Mouse (Mus musculus): ENCODE measurements around the gene Lamtor1. TPM values are rescaled to one million over a fixed set of nuclear protein-coding genes. Genes with fewer than 3 reads are reported as not detected.

Gene Lamtor1
- polyA plus RNA-seq, 1 experiment from 2014 or later, result 149 TPM

DNA sequence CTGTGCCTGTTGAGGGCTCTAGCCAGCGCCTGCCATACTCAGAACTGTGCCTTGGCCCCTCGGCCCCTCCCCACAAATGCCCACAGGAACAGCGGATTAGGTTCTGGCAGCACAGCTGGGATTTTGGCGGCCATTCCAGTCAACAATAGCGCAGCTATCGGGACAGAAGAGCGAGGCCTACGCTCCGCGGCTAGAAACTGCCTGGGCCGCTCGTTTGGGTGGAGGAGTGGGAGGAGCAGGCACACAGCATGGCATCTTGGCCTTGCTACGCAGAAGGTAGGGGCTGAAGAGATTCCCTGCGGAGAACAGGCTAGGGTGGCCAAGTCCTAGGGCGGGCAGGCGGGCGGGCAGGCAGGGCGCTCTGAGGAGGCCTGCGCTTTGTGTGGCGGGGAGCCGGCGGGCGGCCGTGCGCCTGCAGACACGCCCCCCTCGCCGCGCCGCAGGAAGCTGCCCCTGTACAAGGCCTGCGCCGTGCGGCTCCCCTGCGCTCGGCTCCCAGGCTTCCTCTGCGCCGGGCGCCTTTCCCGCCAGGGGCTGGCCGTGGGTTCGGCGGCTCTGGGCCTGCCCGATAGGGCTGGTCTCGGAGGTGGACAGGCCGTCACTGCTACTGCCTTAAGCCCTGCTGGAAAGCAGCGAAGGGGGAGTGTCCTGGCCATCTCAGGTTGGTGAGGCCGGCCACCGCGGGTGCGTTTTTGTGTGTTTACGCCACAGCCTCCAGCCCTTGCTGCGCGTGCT is 64.2 kb downstream of the Lamtor1 start:
- no peaks in the 10 kb centered on the region for H3K27me3 ChIP-seq (ENCODE audit: control insufficient read depth, insufficient read depth, low read length)
- peak; percentile 90 for ATAC-seq (ENCODE audit: insufficient read depth, low FRiP score)
- H3K9ac ChIP-seq (ENCODE audit: low read length), result peak overlapping the region; percentile 83
- whole genome bisulfite sequencing, result under 1% methylated on average over 51 of the region's 53 CpGs
- peak overlapping the region; percentile 67 for H3K4me3 ChIP-seq (replicated peaks; ENCODE audit: low read length)
- peaks cover 34% of the 10 kb centered on the region for H3K4me1 ChIP-seq (ENCODE audit: control insufficient read depth, insufficient read depth, low read length)
- H3K27ac ChIP-seq (ENCODE audit: low read length), result peak overlapping the region; percentile 99
- H3K9me3 ChIP-seq (replicated peaks; ENCODE audit: control insufficient read depth, low read length), result no peaks in the 10 kb centered on the region
- H3K36me3 ChIP-seq (ENCODE audit: control insufficient read depth, insufficient read depth, low read length), result no peaks in the 10 kb centered on the region
- peak overlapping the region; percentile 71 for H3K4me2 ChIP-seq (ENCODE audit: low read depth, low read length)

DNA sequence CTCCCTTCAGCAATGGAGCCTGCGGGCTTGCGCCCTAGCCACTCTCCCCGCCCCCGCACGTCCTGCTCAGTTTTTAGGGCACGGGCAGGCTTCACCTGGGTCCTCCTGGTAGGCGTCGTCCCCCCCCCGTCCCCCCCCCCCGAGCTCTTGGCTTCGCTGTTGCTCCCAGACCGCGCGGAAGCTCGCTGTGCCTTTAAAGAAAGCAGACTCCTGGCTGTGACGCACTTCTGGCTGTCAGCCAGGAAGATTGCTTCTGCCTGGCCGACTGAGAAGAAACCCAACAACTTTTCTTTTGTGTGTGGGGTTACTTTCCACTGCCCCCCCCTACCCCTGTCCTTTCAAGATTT is 64.7 kb downstream of the Lamtor1 start:
- H3K9me3 ChIP-seq (replicated peaks; ENCODE audit: control insufficient read depth, low read length), result no peaks in the 10 kb centered on the region
- WGBS, result under 1% methylated on average over 17 of the region's 17 CpGs
- H3K36me3 ChIP-seq (ENCODE audit: control insufficient read depth, insufficient read depth, low read length), result no peaks in the 10 kb centered on the region
- peak overlapping the region; percentile 99 for H3K27ac ChIP-seq (ENCODE audit: low read length)
- H3K4me3 ChIP-seq (replicated peaks; ENCODE audit: low read length), result peak overlapping the region; percentile 67
- H3K4me1 ChIP-seq (ENCODE audit: control insufficient read depth, insufficient read depth, low read length), result peaks cover 38% of the 10 kb centered on the region
- peak overlapping the region; percentile 71 for H3K4me2 ChIP-seq (ENCODE audit: low read depth, low read length)
- ATAC-seq (ENCODE audit: insufficient read depth, low FRiP score), result peak; percentile 76
- H3K27me3 ChIP-seq (ENCODE audit: control insufficient read depth, insufficient read depth, low read length), result no peaks in the 10 kb centered on the region
- peak overlapping the region; percentile 83 for H3K9ac ChIP-seq (ENCODE audit: low read length)

DNA sequence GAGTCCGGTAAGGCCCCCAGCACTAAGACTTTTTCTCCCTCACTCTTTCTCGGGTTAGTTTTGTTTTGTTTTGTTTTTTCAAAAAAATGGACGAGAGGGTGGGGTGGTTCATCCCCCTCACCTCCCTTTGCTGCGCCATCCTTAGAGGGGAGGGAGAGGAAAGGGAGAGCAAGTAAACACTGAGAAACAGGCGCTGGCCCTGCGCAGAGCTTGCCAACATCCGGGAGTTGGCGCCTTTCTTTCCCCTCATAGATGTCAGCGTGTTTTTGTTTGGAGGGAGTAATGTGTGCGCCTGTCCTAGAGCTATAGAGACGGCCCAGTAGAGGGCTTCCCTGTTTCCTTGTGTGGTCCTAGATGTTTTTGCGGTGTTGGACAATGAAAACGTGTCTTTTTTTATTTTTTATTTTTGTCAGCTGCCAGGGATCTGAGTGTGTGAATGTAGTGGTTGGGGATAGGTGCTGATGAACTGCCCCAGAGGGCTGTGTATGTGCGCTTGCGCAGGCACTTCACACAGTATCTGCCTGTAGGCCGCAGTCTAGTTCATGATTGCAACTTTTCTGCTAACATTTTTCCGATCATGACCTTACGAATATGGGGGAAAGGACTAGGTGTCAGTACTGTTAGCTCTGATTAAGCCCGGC is 65.2 kb downstream of the Lamtor1 start:
- peak overlapping the region; percentile 67 for H3K4me3 ChIP-seq (replicated peaks; ENCODE audit: low read length)
- H3K4me1 ChIP-seq (ENCODE audit: control insufficient read depth, insufficient read depth, low read length), result peaks cover 38% of the 10 kb centered on the region
- peak overlapping the region; percentile 99 for H3K27ac ChIP-seq (ENCODE audit: low read length)
- H3K36me3 ChIP-seq (ENCODE audit: control insufficient read depth, insufficient read depth, low read length), result no peaks in the 10 kb centered on the region
- no peaks in the 10 kb centered on the region for H3K27me3 ChIP-seq (ENCODE audit: control insufficient read depth, insufficient read depth, low read length)
- 1% methylated on average over 19 of the region's 19 CpGs for WGBS
- H3K9me3 ChIP-seq (replicated peaks; ENCODE audit: control insufficient read depth, low read length), result no peaks in the 10 kb centered on the region
- peak; percentile 63 for ATAC-seq (ENCODE audit: insufficient read depth, low FRiP score)
- H3K9ac ChIP-seq (ENCODE audit: low read length), result peak overlapping the region; percentile 83
- H3K4me2 ChIP-seq (ENCODE audit: low read depth, low read length), result peak overlapping the region; percentile 71

DNA sequence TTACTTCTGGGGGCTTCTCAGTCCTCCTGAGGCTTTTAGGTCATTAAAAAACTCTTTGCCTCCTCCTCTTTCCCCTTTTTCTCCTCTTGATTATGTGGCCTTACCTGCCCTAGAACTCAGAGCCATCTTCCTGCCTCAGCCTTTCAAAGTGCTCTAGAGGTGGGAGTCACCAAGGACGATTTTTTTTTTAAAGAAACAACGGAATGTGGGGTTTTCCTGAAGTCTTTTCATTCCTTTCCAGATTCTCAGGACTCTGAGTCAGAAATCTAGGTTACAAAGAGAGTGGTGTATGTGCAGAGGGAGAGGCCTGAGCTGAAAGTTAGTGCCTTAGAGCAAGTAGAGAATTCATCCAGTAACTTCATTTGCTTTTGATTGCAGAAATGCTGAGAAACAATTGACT is 66.0 kb downstream of the Lamtor1 start:
- no peak for ATAC-seq (ENCODE audit: insufficient read depth, low FRiP score)
- H3K9ac ChIP-seq (ENCODE audit: low read length), result peak overlapping the region; percentile 83
- peak overlapping the region; percentile 67 for H3K4me3 ChIP-seq (replicated peaks; ENCODE audit: low read length)

DNA sequence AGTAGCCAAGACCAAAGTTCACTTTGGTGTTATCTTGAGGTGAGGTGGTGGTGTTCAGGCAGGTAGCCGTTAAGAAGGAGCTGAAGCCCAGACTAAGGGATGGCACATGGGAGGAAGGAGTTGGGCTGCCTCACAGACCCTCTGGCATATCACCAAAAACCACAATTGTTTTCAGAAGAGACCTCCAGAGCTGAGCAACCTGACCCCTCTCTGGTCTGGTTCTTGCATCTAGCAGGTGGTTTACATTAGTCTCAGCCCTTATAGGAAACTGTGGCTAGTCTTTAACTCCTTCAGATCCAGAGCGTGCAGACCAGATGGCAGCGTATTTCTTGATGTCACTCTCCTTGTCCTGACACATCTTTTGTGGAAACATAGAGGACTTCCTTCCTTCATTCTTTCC is 68.0 kb downstream of the Lamtor1 start:
- WGBS, result 49% methylated on average over 3 of the region's 3 CpGs

More for the DNA sequence above, 66.0 kb downstream of the Lamtor1 start:
- Histone ChIP-seq H3K4me2 (ENCODE audit: low read depth, low read length) (peak overlapping the region; percentile 71), H3K4me1 (ENCODE audit: control insufficient read depth, insufficient read depth, low read length) (peaks cover 38% of the 10 kb centered on the region), H3K27ac (ENCODE audit: low read length) (peak overlapping the region; percentile 99), H3K36me3 (ENCODE audit: control insufficient read depth, insufficient read depth, low read length) (no peaks in the 10 kb centered on the region), H3K27me3 (ENCODE audit: control insufficient read depth, insufficient read depth, low read length) (no peaks in the 10 kb centered on the region), H3K9me3 (replicated peaks; ENCODE audit: control insufficient read depth, low read length) (no peaks in the 10 kb centered on the region)
- 33% methylated on average over 2 of the region's 2 CpGs for WGBS

DNA sequence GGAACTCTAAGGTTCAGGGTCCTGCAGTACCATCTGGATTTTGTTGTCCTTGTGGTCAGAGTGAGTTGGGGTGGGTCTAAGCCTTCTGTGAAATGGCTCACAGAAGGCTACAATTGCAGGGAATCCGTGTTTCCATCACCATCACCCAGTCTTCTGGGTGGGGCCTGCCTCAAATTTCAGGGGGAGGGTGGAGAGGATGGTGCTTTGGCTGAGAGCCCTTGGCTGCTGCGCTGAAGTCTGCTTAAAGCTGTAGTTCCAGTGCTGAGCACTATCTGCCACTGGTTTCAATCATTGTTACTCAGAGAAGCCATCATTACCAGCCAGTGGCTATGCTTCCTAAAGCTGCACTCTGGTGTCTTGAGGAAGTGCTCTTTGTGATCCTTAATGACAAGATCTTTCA is 68.8 kb downstream of the Lamtor1 start:
- no peaks in the 10 kb centered on the region for H3K36me3 ChIP-seq (ENCODE audit: control insufficient read depth, insufficient read depth, low read length)
- no peaks in the 10 kb centered on the region for H3K9me3 ChIP-seq (replicated peaks; ENCODE audit: control insufficient read depth, low read length)
- H3K4me1 ChIP-seq (ENCODE audit: control insufficient read depth, insufficient read depth, low read length), result peaks cover 31% of the 10 kb centered on the region
- H3K4me3 ChIP-seq (replicated peaks; ENCODE audit: low read length), result no peak overlapping the region
- H3K27me3 ChIP-seq (ENCODE audit: control insufficient read depth, insufficient read depth, low read length), result no peaks in the 10 kb centered on the region
- H3K4me2 ChIP-seq (ENCODE audit: low read depth, low read length), result no peak overlapping the region
- peak overlapping the region; percentile 4; the same call in 1 of the 2 replicates for H3K27ac ChIP-seq (ENCODE audit: low read length)
- ATAC-seq (ENCODE audit: insufficient read depth, low FRiP score), result no peak
- WGBS, result 27% methylated on average over 2 of the region's 2 CpGs
- no peak overlapping the region for H3K9ac ChIP-seq (ENCODE audit: low read length)

More for the DNA sequence above, 68.0 kb downstream of the Lamtor1 start:
- Histone ChIP-seq H3K36me3 (ENCODE audit: control insufficient read depth, insufficient read depth, low read length) (no peaks in the 10 kb centered on the region), H3K9me3 (replicated peaks; ENCODE audit: control insufficient read depth, low read length) (no peaks in the 10 kb centered on the region), H3K4me3 (replicated peaks; ENCODE audit: low read length) (no peak overlapping the region), H3K4me1 (ENCODE audit: control insufficient read depth, insufficient read depth, low read length) (peaks cover 36% of the 10 kb centered on the region), H3K4me2 (ENCODE audit: low read depth, low read length) (no peak overlapping the region), H3K27me3 (ENCODE audit: control insufficient read depth, insufficient read depth, low read length) (no peaks in the 10 kb centered on the region), H3K27ac (ENCODE audit: low read length) (0 out of 2 replicates have a peak overlapping the region, but pooled peaks have one; percentile 5), H3K9ac (ENCODE audit: low read length) (no peak overlapping the region)
- no peak for ATAC-seq (ENCODE audit: insufficient read depth, low FRiP score)

Small RNA genes lying within 50 kb of the gene (microRNA-seq; reads per million reads assigned to microRNA genes)
- not detected for gene Gm22655

Other genes starting within 250 kb of the Lamtor1 start
- 55.9 and 62.8 TPM in 2 replicates for gene Clpb, start 242.3 kb upstream of the Lamtor1 start, polyA plus RNA-seq (2015; fragmentation: Nextera tagmentation; extraction: Ambion mirVana)
- 2.0 and 2.6 TPM in 2 replicates for gene Phox2a, start 87.6 kb upstream of the Lamtor1 start, polyA plus RNA-seq (2015; fragmentation: Nextera tagmentation; extraction: Ambion mirVana)
- gene Inppl1, start 67.7 kb upstream of the Lamtor1 start, polyA plus RNA-seq (2015; fragmentation: Nextera tagmentation; extraction: Ambion mirVana), result 27.8 and 34.1 TPM in 2 replicates
- 1.8 and 2.0 TPM in 2 replicates for gene Folr2, start 48.7 kb upstream of the Lamtor1 start, polyA plus RNA-seq (2015; fragmentation: Nextera tagmentation; extraction: Ambion mirVana)
- gene Anapc15, start 42.2 kb upstream of the Lamtor1 start, polyA plus RNA-seq (2015; fragmentation: Nextera tagmentation; extraction: Ambion mirVana), result 55.9 and 57.7 TPM in 2 replicates
- gene Folr1, start 35.1 kb upstream of the Lamtor1 start, polyA plus RNA-seq (2015; fragmentation: Nextera tagmentation; extraction: Ambion mirVana), result 9.2 and 14.3 TPM in 2 replicates
- gene Tomt, start 455 bp downstream of the Lamtor1 start, polyA plus RNA-seq (2015; fragmentation: Nextera tagmentation; extraction: Ambion mirVana), result 0.21 and 1.2 TPM in 2 replicates
- 10.3 and 11.5 TPM in 2 replicates for gene Lrrc51, start 28.0 kb downstream of the Lamtor1 start, polyA plus RNA-seq (2015; fragmentation: Nextera tagmentation; extraction: Ambion mirVana)
- gene Numa1, start 28.2 kb downstream of the Lamtor1 start, polyA plus RNA-seq (2015; fragmentation: Nextera tagmentation; extraction: Ambion mirVana), result 60.9 and 64.3 TPM in 2 replicates
- 2.6 and 3.3 TPM in 2 replicates for gene Il18bp, start 112.8 kb downstream of the Lamtor1 start, polyA plus RNA-seq (2015; fragmentation: Nextera tagmentation; extraction: Ambion mirVana)
- gene Rnf121, start 159.6 kb downstream of the Lamtor1 start, polyA plus RNA-seq (2015; fragmentation: Nextera tagmentation; extraction: Ambion mirVana), result 27.0 and 31.7 TPM in 2 replicates
- gene Xndc1, start 159.6 kb downstream of the Lamtor1 start, polyA plus RNA-seq (2015; fragmentation: Nextera tagmentation; extraction: Ambion mirVana), result 28.2 and 28.9 TPM in 2 replicates
- gene Xntrpc, start 159.8 kb downstream of the Lamtor1 start, polyA plus RNA-seq (2015; fragmentation: Nextera tagmentation; extraction: Ambion mirVana), result 0.84 and 1.1 TPM in 2 replicates
- not detected in 2 replicates for gene Trpc2, start 177.2 kb downstream of the Lamtor1 start, polyA plus RNA-seq (2015; fragmentation: Nextera tagmentation; extraction: Ambion mirVana)
- 0.36 and 7.1 TPM in 2 replicates for gene Art1, start 195.8 kb downstream of the Lamtor1 start, polyA plus RNA-seq (2015; fragmentation: Nextera tagmentation; extraction: Ambion mirVana)
- 0.34 and 0.77 TPM in 2 replicates for gene Art5, start 203.6 kb downstream of the Lamtor1 start, polyA plus RNA-seq (2015; fragmentation: Nextera tagmentation; extraction: Ambion mirVana)
- gene Chrna10, start 210.9 kb downstream of the Lamtor1 start, polyA plus RNA-seq (2015; fragmentation: Nextera tagmentation; extraction: Ambion mirVana), result not detected in 2 replicates